Mouse (Mus musculus): ENCODE results near the gene Cfap97. TPM values are rescaled to one million over a fixed set of nuclear protein-coding genes. Genes with fewer than 3 reads are reported as not detected.

Gene Cfap97
- polyA plus RNA-seq, 1 experiment from 2014 or later: 30.9 TPM

- Histone ChIP-seq H3K27me3 (ENCODE audit: control insufficient read depth, insufficient read depth, low read length) (peaks cover 11% of the 10 kb centered on the region; the same call in 1 of the 2 replicates), H3K4me3 (ENCODE audit: low read length) (no peak overlapping the region), H3K36me3 (ENCODE audit: control insufficient read depth, insufficient read depth, low read length) (no peaks in the 10 kb centered on the region), H3K4me1 (ENCODE audit: control insufficient read depth, insufficient read depth, low read length) (peaks cover 4% of the 10 kb centered on the region; the same call in 1 of the 2 replicates), H3K4me2 (replicated peaks; ENCODE audit: low read depth, low read length) (no peak overlapping the region), H3K27ac (ENCODE audit: low read depth, low read length) (no peak overlapping the region), H3K9ac (ENCODE audit: low read depth, low read length) (no peak overlapping the region), H3K9me3 (ENCODE audit: control insufficient read depth, low read length) (no peaks in the 10 kb centered on the region)
- 79% methylated on average over 9 of the region's 9 CpGs for WGBS
- ATAC-seq (ENCODE audit: low FRiP score, low TSS enrichment): no peak
These were observed 1.8 kb upstream of the Cfap97 start for GRCm38 (mm10) chr8:46149782-46150181.

- 8% methylated on average over 26 of the region's 103 CpGs for WGBS
- peak; percentile 87 for ATAC-seq (ENCODE audit: low FRiP score, low TSS enrichment)
- Histone ChIP-seq H3K9me3 (ENCODE audit: control insufficient read depth, low read length) (no peaks in the 10 kb centered on the region), H3K27ac (ENCODE audit: low read depth, low read length) (no peak within 1 kb of the TSS), H3K4me1 (ENCODE audit: control insufficient read depth, insufficient read depth, low read length) (peaks cover 4% of the 10 kb centered on the region; the same call in 1 of the 2 replicates), H3K4me2 (replicated peaks; ENCODE audit: low read depth, low read length) (peak within 1 kb of the TSS; percentile 92), H3K4me3 (ENCODE audit: low read length) (peak within 1 kb of the TSS; percentile 73), H3K9ac (ENCODE audit: low read depth, low read length) (peak within 1 kb of the TSS; percentile 84), H3K27me3 (ENCODE audit: control insufficient read depth, insufficient read depth, low read length) (peaks cover 13% of the 10 kb centered on the region; the same call in 1 of the 2 replicates), H3K36me3 (ENCODE audit: control insufficient read depth, insufficient read depth, low read length) (no peaks in the 10 kb centered on the region)
These were observed 777 bp downstream of the Cfap97 start, which contains the start of gene Snx25 for GRCm38 (mm10) chr8:46152064-46153031. Gene Snx25 (minus strand): TSS chr8:46152159.

- peak overlapping the region; percentile 73 for H3K4me3 ChIP-seq (ENCODE audit: low read length)
- 39% methylated on average over 2 of the region's 2 CpGs for WGBS
- no peak overlapping the region for H3K9ac ChIP-seq (ENCODE audit: low read depth, low read length)
These were observed 1.5 kb downstream of the Cfap97 start for GRCm38 (mm10) chr8:46153042-46153441.

GRCm38 (mm10) chr8:46162953-46163869 lies 11.6 kb downstream of the Cfap97 start:
- peak overlapping the region; percentile 85 for H3K9ac ChIP-seq (ENCODE audit: low read depth, low read length)
- H3K4me2 ChIP-seq (replicated peaks; ENCODE audit: low read depth, low read length): peak overlapping the region; percentile 63

More at GRCm38 (mm10) chr8:46153042-46153441, 1.5 kb downstream of the Cfap97 start:
- Histone ChIP-seq H3K9me3 (ENCODE audit: control insufficient read depth, low read length) (no peaks in the 10 kb centered on the region), H3K36me3 (ENCODE audit: control insufficient read depth, insufficient read depth, low read length) (no peaks in the 10 kb centered on the region), H3K4me1 (ENCODE audit: control insufficient read depth, insufficient read depth, low read length) (peaks cover 4% of the 10 kb centered on the region; the same call in 1 of the 2 replicates), H3K27ac (ENCODE audit: low read depth, low read length) (no peak overlapping the region), H3K4me2 (replicated peaks; ENCODE audit: low read depth, low read length) (peak overlapping the region; percentile 92; the same call in 1 of the 2 replicates), H3K27me3 (ENCODE audit: control insufficient read depth, insufficient read depth, low read length) (peaks cover 13% of the 10 kb centered on the region; the same call in 1 of the 2 replicates)
- no peak for ATAC-seq (ENCODE audit: low FRiP score, low TSS enrichment)

GRCm38 (mm10) chr8:46163870-46164190 lies 12.3 kb downstream of the Cfap97 start:
- no peaks in the 10 kb centered on the region for H3K9me3 ChIP-seq (ENCODE audit: control insufficient read depth, low read length)
- H3K27ac ChIP-seq (ENCODE audit: low read depth, low read length): peak overlapping the region; percentile 81; the same call in 1 of the 2 replicates
- H3K4me3 ChIP-seq (ENCODE audit: low read length): peak overlapping the region; percentile 75
- H3K36me3 ChIP-seq (ENCODE audit: control insufficient read depth, insufficient read depth, low read length): no peaks in the 10 kb centered on the region
- peak overlapping the region; percentile 63 for H3K4me2 ChIP-seq (replicated peaks; ENCODE audit: low read depth, low read length)
- no peaks in the 10 kb centered on the region for H3K27me3 ChIP-seq (ENCODE audit: control insufficient read depth, insufficient read depth, low read length)
- WGBS: under 1% methylated on average over 23 of the region's 25 CpGs
- ATAC-seq (ENCODE audit: low FRiP score, low TSS enrichment): no peak
- H3K4me1 ChIP-seq (ENCODE audit: control insufficient read depth, insufficient read depth, low read length): peaks cover 11% of the 10 kb centered on the region; the same call in 1 of the 2 replicates
- H3K9ac ChIP-seq (ENCODE audit: low read depth, low read length): peak overlapping the region; percentile 85

More at GRCm38 (mm10) chr8:46162953-46163869, 11.6 kb downstream of the Cfap97 start:
- Histone ChIP-seq H3K36me3 (ENCODE audit: control insufficient read depth, insufficient read depth, low read length) (no peaks in the 10 kb centered on the region), H3K4me3 (ENCODE audit: low read length) (peak overlapping the region; percentile 75), H3K27ac (ENCODE audit: low read depth, low read length) (peak overlapping the region; percentile 81), H3K4me1 (ENCODE audit: control insufficient read depth, insufficient read depth, low read length) (peaks cover 11% of the 10 kb centered on the region; the same call in 1 of the 2 replicates), H3K9me3 (ENCODE audit: control insufficient read depth, low read length) (no peaks in the 10 kb centered on the region), H3K27me3 (ENCODE audit: control insufficient read depth, insufficient read depth, low read length) (no peaks in the 10 kb centered on the region)
- 2% methylated on average over 77 of the region's 77 CpGs for WGBS
- ATAC-seq (ENCODE audit: low FRiP score, low TSS enrichment): peak; percentile 99

GRCm38 (mm10) chr8:46173651-46174050 lies 22.1 kb downstream of the Cfap97 start:
- Histone ChIP-seq H3K4me1 (ENCODE audit: control insufficient read depth, insufficient read depth, low read length) (no peaks in the 10 kb centered on the region), H3K4me3 (ENCODE audit: low read length) (no peak overlapping the region), H3K27ac (ENCODE audit: low read depth, low read length) (no peak overlapping the region), H3K27me3 (ENCODE audit: control insufficient read depth, insufficient read depth, low read length) (no peaks in the 10 kb centered on the region), H3K9ac (ENCODE audit: low read depth, low read length) (no peak overlapping the region), H3K9me3 (ENCODE audit: control insufficient read depth, low read length) (no peaks in the 10 kb centered on the region), H3K4me2 (replicated peaks; ENCODE audit: low read depth, low read length) (no peak overlapping the region), H3K36me3 (ENCODE audit: control insufficient read depth, insufficient read depth, low read length) (peaks cover 24% of the 10 kb centered on the region; the same call in 1 of the 2 replicates)
- no peak for ATAC-seq (ENCODE audit: low FRiP score, low TSS enrichment)
- 88% methylated on average over 2 of the region's 2 CpGs for WGBS

- Histone ChIP-seq H3K9ac (ENCODE audit: low read depth, low read length) (no peak overlapping the region), H3K27ac (ENCODE audit: low read depth, low read length) (no peak overlapping the region), H3K36me3 (ENCODE audit: control insufficient read depth, insufficient read depth, low read length) (peaks cover 7% of the 10 kb centered on the region; the same call in 1 of the 2 replicates), H3K4me3 (ENCODE audit: low read length) (no peak overlapping the region), H3K4me1 (ENCODE audit: control insufficient read depth, insufficient read depth, low read length) (no peaks in the 10 kb centered on the region), H3K9me3 (ENCODE audit: control insufficient read depth, low read length) (no peaks in the 10 kb centered on the region), H3K4me2 (replicated peaks; ENCODE audit: low read depth, low read length) (no peak overlapping the region), H3K27me3 (ENCODE audit: control insufficient read depth, insufficient read depth, low read length) (no peaks in the 10 kb centered on the region)
- ATAC-seq (ENCODE audit: low FRiP score, low TSS enrichment): no peak
- 92% methylated on average over 7 of the region's 7 CpGs for WGBS
These were observed 28.6 kb downstream of the Cfap97 start for GRCm38 (mm10) chr8:46180136-46180535.

GRCm38 (mm10) chr8:46185361-46185760 lies 33.8 kb downstream of the Cfap97 start:
- no peak overlapping the region for H3K27ac ChIP-seq (ENCODE audit: low read depth, low read length)
- H3K4me2 ChIP-seq (replicated peaks; ENCODE audit: low read depth, low read length): no peak overlapping the region
- H3K9ac ChIP-seq (ENCODE audit: low read depth, low read length): no peak overlapping the region
- ATAC-seq (ENCODE audit: low FRiP score, low TSS enrichment): no peak
- no peaks in the 10 kb centered on the region for H3K9me3 ChIP-seq (ENCODE audit: control insufficient read depth, low read length)
- H3K4me1 ChIP-seq (ENCODE audit: control insufficient read depth, insufficient read depth, low read length): no peaks in the 10 kb centered on the region
- 12% methylated on average over 2 of the region's 2 CpGs for WGBS
- H3K36me3 ChIP-seq (ENCODE audit: control insufficient read depth, insufficient read depth, low read length): peaks cover 8% of the 10 kb centered on the region; the same call in 1 of the 2 replicates
- no peaks in the 10 kb centered on the region for H3K27me3 ChIP-seq (ENCODE audit: control insufficient read depth, insufficient read depth, low read length)
- no peak overlapping the region for H3K4me3 ChIP-seq (ENCODE audit: low read length)
